29 mouse cellular contexts compared by ENCODE assay signal in genomic region chr8:120777732-120778131, GRCm38 (mm10). TPM values are rescaled to one million over a fixed set of nuclear protein-coding genes. Genes with fewer than 3 reads are reported as not detected.
DNase-seq lines count a peak whose midpoint lies in the region; ATAC-seq and TF ChIP-seq lines count a peak whose summit lies in the region.
"Had no signal": no experiment of that assay in that cellular context is flagged by ENCODE, and none has a peak within 500 bp of the region (broad histone marks: within the 10 kb centered on the region; RNA-seq: fewer than 3 reads in every experiment).

No protein-coding gene starts in this region.

- no peak overlapping the region for H3K4me3 ChIP-seq in hindbrain, embryonic 16.5 days (ENCODE audit: low read length)
- H3K4me3 ChIP-seq in hindbrain, embryonic 12.5 days = no peak overlapping the region
- no peak overlapping the region for H3K4me3 ChIP-seq in lung, postnatal 0 days (ENCODE audit: low read depth, low read length)
- H3K4me3 ChIP-seq in lung, adult 2 months (replicated peaks; ENCODE audit: extremely low read depth, low read depth, low read length) = no peak overlapping the region
- no peak overlapping the region for H3K4me3 ChIP-seq in stomach, postnatal 0 days (ENCODE audit: low read depth, low read length)
- H3K4me3 ChIP-seq: embryonic facial prominence, embryonic 15.5 days; heart, embryonic 12.5 days; hindbrain, embryonic 10.5 days; intestine, embryonic 15.5 days; midbrain, embryonic 13.5 days; myocyte; neural tube, embryonic 13.5 days had no signal

- peak overlapping the region; percentile 31; the same call in 1 of the 2 replicates for H3K9ac ChIP-seq in hindbrain, embryonic 16.5 days (ENCODE audit: low read depth, low read length)
- H3K9ac ChIP-seq in hindbrain, embryonic 12.5 days = no peak overlapping the region
- no peak overlapping the region for H3K9ac ChIP-seq in lung, postnatal 0 days (replicated peaks; ENCODE audit: low read depth)
- H3K9ac ChIP-seq in stomach, postnatal 0 days (ENCODE audit: low read length) = no peak overlapping the region
- H3K9ac ChIP-seq: embryonic facial prominence, embryonic 15.5 days; heart, embryonic 12.5 days; intestine, embryonic 15.5 days; liver, embryonic 14.5 days; midbrain, embryonic 13.5 days; neural tube, embryonic 13.5 days had no signal

- DNase-seq in lung, postnatal 0 days (ENCODE audit: low spot score) = no peak
- no peak for DNase-seq in lung, adult 2 months
- DNase-seq in fat pad, adult 2 months (ENCODE audit: extremely low read depth, low read depth, low spot score) = peak; percentile 66
- DNase-seq in stomach, postnatal 0 days (ENCODE audit: low spot score) = no peak
- DNase-seq in Muller cell, postnatal 12 days (ENCODE audit: inconsistent ontology term) = no peak
- DNase-seq: adrenal gland, adult 2 months; cerebellum, adult 11-12 months; cerebellum, postnatal 25 days; gastrocnemius, postnatal 14 days; heart, adult 18-20 months; heart, postnatal 10 days; kidney, adult 9 months; kidney, postnatal 25 days; lung, postnatal 14 days; retina, postnatal 1 day; right cerebral cortex, postnatal 25 days; thymus, postnatal 36 days had no signal

- no peak overlapping the region for H3K4me2 ChIP-seq in hindbrain, embryonic 16.5 days (ENCODE audit: low read length)
- no peak overlapping the region for H3K4me2 ChIP-seq in hindbrain, embryonic 12.5 days (replicated peaks)
- no peak overlapping the region for H3K4me2 ChIP-seq in lung, postnatal 0 days (replicated peaks; ENCODE audit: low read depth, low read length)
- H3K4me2 ChIP-seq in stomach, postnatal 0 days (replicated peaks; ENCODE audit: low read depth) = no peak overlapping the region
- H3K4me2 ChIP-seq: embryonic facial prominence, embryonic 15.5 days; heart, embryonic 12.5 days; intestine, embryonic 15.5 days; midbrain, embryonic 13.5 days; neural tube, embryonic 13.5 days had no signal

- 36% methylated on average over 13 of the region's 13 CpGs for WGBS in hindbrain, embryonic 16.5 days
- 48% methylated on average over 13 of the region's 13 CpGs for WGBS in hindbrain, embryonic 12.5 days
- WGBS in lung, postnatal 0 days = 30% methylated on average over 13 of the region's 13 CpGs
- WGBS in lung, adult 2 months = 48% methylated on average over 13 of the region's 13 CpGs
- WGBS in stomach, postnatal 0 days = 40% methylated on average over 13 of the region's 13 CpGs

- H3K27ac ChIP-seq in hindbrain, embryonic 16.5 days (ENCODE audit: low read depth, low read length) = no peak overlapping the region
- no peak overlapping the region for H3K27ac ChIP-seq in hindbrain, embryonic 12.5 days
- no peak overlapping the region for H3K27ac ChIP-seq in lung, postnatal 0 days (ENCODE audit: low read length)
- no peak overlapping the region for H3K27ac ChIP-seq in stomach, postnatal 0 days (replicated peaks)
- H3K27ac ChIP-seq: embryonic facial prominence, embryonic 15.5 days; hindbrain, embryonic 10.5 days; intestine, embryonic 15.5 days; liver, embryonic 14.5 days; midbrain, embryonic 13.5 days; neural tube, embryonic 13.5 days had no signal

- no peak for ATAC-seq in hindbrain, embryonic 16.5 days
- no peak for ATAC-seq in hindbrain, embryonic 12.5 days (ENCODE audit: low FRiP score)
- 0 out of 2 replicates have a peak, but pooled peaks have one; percentile 14 for ATAC-seq in lung, postnatal 0 days
- ATAC-seq in stomach, postnatal 0 days (ENCODE audit: low FRiP score, low TSS enrichment) = 0 out of 2 replicates have a peak, but pooled peaks have one; percentile 22
- ATAC-seq: forebrain, embryonic 16.5 days; intestine, embryonic 15.5 days; midbrain, embryonic 13.5 days had no signal

- H3K4me1 ChIP-seq in hindbrain, embryonic 16.5 days (ENCODE audit: control insufficient read depth, insufficient read depth, low read depth, low read length) = peaks cover 2% of the 10 kb centered on the region; the same call in 1 of the 2 replicates
- peaks cover 8% of the 10 kb centered on the region for H3K4me1 ChIP-seq in hindbrain, embryonic 12.5 days
- H3K4me1 ChIP-seq in lung, postnatal 0 days (ENCODE audit: insufficient read depth, low read depth, low read length) = no peaks in the 10 kb centered on the region
- H3K4me1 ChIP-seq in lung, adult 2 months (ENCODE audit: control insufficient read depth, insufficient read depth, low read length) = no peaks in the 10 kb centered on the region
- no peaks in the 10 kb centered on the region for H3K4me1 ChIP-seq in stomach, postnatal 0 days (replicated peaks; ENCODE audit: control insufficient read depth, insufficient read depth)
- H3K4me1 ChIP-seq: embryonic facial prominence, embryonic 15.5 days; heart, embryonic 12.5 days; intestine, embryonic 15.5 days; midbrain, embryonic 13.5 days had no signal

- no peaks in the 10 kb centered on the region; the same call in 1 of the 2 replicates for H3K27me3 ChIP-seq in hindbrain, embryonic 16.5 days (replicated peaks; ENCODE audit: control insufficient read depth, insufficient read depth, low read length)
- H3K27me3 ChIP-seq in hindbrain, embryonic 12.5 days = peaks cover 32% of the 10 kb centered on the region
- H3K27me3 ChIP-seq in lung, postnatal 0 days (replicated peaks; ENCODE audit: insufficient read depth, low read length) = no peaks in the 10 kb centered on the region
- H3K27me3 ChIP-seq in stomach, postnatal 0 days (ENCODE audit: control insufficient read depth, insufficient read depth, low read length) = no peaks in the 10 kb centered on the region
- H3K27me3 ChIP-seq: intestine, embryonic 15.5 days had no signal

- no peaks in the 10 kb centered on the region for H3K36me3 ChIP-seq in hindbrain, embryonic 16.5 days (ENCODE audit: control insufficient read depth, insufficient read depth, low read length)
- no peaks in the 10 kb centered on the region for H3K36me3 ChIP-seq in hindbrain, embryonic 12.5 days
- no peaks in the 10 kb centered on the region for H3K36me3 ChIP-seq in lung, postnatal 0 days (ENCODE audit: insufficient read depth, low read length)
- H3K36me3 ChIP-seq in stomach, postnatal 0 days (ENCODE audit: control insufficient read depth, insufficient read depth, low read length) = no peaks in the 10 kb centered on the region
- H3K36me3 ChIP-seq: embryonic facial prominence, embryonic 15.5 days; G1E; heart, embryonic 12.5 days; hindbrain, embryonic 10.5 days; intestine, embryonic 15.5 days; midbrain, embryonic 13.5 days; neural tube, embryonic 13.5 days had no signal

- TF ChIP-seq EP300 in lung, postnatal 0 days (IDR thresholded peaks at IDR 0.05) = no peak
- no peak for TF ChIP-seq EP300 in stomach, postnatal 0 days (optimal IDR thresholded peaks at IDR 0.05)

- no peak for TF ChIP-seq CTCF in lung, postnatal 0 days (IDR thresholded peaks at IDR 0.05)
- TF ChIP-seq CTCF in lung, adult 2 months (IDR thresholded peaks at IDR 0.05; ENCODE audit: insufficient read depth, low read length) = no peak
- no peak for TF ChIP-seq CTCF in stomach, postnatal 0 days (IDR thresholded peaks at IDR 0.05; ENCODE audit: low read depth)

- no peaks in the 10 kb centered on the region for H3K9me3 ChIP-seq in hindbrain, embryonic 16.5 days (ENCODE audit: control insufficient read depth, low read length)
- H3K9me3 ChIP-seq in hindbrain, embryonic 12.5 days (replicated peaks) = no peaks in the 10 kb centered on the region
- no peaks in the 10 kb centered on the region for H3K9me3 ChIP-seq in lung, postnatal 0 days (ENCODE audit: low read length)
- H3K9me3 ChIP-seq in stomach, postnatal 0 days (ENCODE audit: control insufficient read depth, low read length) = no peaks in the 10 kb centered on the region
- H3K9me3 ChIP-seq: embryonic facial prominence, embryonic 15.5 days; heart, embryonic 12.5 days; hindbrain, embryonic 10.5 days; intestine, embryonic 15.5 days; midbrain, embryonic 13.5 days; neural tube, embryonic 13.5 days had no signal

- TF ChIP-seq POLR2A in lung, adult 2 months (IDR thresholded peaks at IDR 0.05; ENCODE audit: borderline replicate concordance, extremely low read depth, low read depth, low read length) = no peak

RNA-seq across cellular contexts. Expression of gene Irf8, which starts 41.6 kb away (rescaled TPM):
- polyA plus RNA-seq in hindbrain, embryonic 16.5 days (2015; fragmentation: Nextera tagmentation; extraction: Ambion mirVana) = 4.2 and 4.8 TPM in 2 replicates
- 3.7 and 4.6 TPM in 2 replicates for polyA plus RNA-seq in hindbrain, embryonic 12.5 days (2016; fragmentation: Nextera tagmentation; extraction: Ambion mirVana)
- 36.0 and 36.4 TPM in 2 replicates for polyA plus RNA-seq in lung, postnatal 0 days (2015; fragmentation: Nextera tagmentation; extraction: Ambion mirVana)
- polyA plus RNA-seq in lung, adult 2 months (2012; rRNA removed) = 38.6 and 44.7 TPM in 2 replicates
- 18.7 and 18.9 TPM in 2 replicates for polyA plus RNA-seq in stomach, postnatal 0 days (2015; fragmentation: Nextera tagmentation; extraction: Ambion mirVana)
- polyA plus RNA-seq: myocyte had no signal

Comparison
In these comparisons a context has a peak if more than half of its experiments do, and no peak if none do; other contexts are left out.
1. ATAC-seq: peak in lung, postnatal 0 days (single experiment) and stomach, postnatal 0 days (single experiment); none in hindbrain, embryonic 16.5 days (single experiment) and hindbrain, embryonic 12.5 days (single experiment).